Mouse (Mus musculus): ENCODE measurements around the gene Adamts4.
A peak's percentile ranks its signal among the peaks of the same experiment; 100 is the strongest.

Adamts4 gene

DNA sequence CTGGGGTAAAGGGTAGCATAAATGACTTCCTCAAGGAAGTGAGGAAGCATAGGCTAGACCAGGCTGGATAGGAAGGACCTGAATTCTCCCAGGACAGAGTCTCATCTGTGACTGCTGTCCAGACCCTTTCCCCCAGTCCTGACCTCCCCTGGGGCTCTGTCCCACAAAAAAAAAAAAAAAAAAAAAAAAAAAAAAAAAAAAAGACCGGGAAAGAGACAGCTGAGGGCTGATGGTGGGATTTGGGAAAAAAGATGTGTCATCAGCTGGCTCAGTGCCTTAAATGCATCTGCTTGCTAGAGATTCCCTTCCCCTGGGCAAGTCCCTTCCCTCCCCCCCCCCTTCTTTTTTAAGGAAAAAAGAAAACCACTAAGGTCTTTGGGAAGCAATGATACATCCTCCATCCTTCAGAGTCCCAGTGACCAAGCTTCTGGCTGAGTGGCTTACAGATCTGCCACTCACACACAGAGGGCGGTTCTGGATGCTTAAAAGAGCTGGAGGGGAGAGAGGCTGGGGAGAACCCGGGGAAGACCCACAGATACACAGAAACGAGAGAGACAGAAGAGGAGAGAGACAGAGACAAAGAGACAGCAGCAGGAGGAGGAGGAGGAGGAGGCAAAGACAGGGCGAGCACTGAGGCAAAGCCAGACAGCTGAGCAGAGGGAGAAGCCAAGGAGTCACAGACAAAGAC is at the start of gene Adamts4:
Gene Adamts4, plus strand, starts transcription at position 509 of the 688 bp plus-strand sequence.
- peak; percentile 47 to 58 for DNase-seq

DNA sequence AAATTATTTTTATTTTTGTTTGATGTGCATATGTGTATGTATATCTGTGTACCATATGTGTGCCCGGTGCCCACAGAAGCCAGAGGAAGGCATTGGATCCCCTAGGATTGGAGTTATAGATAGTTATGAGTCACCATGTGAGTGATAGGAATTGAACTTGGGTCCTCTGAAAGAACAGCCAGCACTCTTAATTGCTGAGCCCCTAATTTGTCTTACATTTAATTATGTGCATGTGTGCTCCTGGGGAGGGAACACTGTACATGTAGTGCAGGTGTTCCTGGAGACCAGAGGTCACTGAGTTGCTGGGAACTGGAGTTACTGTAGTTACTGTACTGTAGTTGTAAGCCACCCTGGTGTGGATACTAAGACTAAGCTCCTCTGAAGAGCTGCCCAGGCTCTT is 49.5 kb upstream of the Adamts4 start:
- no peak for DNase-seq

DNA sequence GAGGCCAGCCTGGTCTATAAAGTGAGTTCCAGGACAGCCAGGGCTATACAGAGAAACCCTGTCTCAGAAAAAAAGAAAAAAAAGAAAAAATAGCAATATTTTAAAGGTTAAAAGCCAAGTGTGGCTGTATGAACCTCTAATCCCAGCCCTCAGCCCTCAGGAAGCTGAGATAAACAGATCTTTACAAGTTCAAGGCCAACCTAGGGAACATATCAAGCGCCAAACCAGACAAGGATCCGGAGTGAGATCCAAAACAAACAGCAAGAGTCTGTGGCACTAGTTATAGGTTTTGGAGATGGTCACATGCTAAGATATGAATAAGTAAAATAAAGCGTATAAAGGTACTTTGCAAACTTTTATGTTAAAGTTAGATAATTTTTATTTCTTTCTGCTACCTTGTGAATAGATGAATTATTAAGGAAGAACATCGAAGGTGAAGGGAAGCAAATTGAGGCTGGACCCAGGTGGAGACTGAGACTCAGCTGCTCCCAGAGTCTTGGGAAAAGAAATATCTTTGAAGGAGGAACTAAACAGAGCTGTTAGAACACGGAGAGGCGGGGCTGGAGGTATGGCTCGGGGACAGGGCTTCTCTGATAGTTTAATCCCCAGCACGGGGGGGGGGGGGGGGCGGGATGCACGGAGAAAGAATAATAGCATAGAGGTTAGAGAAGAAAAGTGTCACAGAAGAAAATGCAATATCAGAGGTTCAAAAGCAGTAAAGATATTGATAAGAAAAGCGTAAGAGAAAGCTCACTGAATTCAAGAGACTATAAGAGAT is 46.6 kb upstream of the Adamts4 start:
- DNase-seq, result no peak

DNA sequence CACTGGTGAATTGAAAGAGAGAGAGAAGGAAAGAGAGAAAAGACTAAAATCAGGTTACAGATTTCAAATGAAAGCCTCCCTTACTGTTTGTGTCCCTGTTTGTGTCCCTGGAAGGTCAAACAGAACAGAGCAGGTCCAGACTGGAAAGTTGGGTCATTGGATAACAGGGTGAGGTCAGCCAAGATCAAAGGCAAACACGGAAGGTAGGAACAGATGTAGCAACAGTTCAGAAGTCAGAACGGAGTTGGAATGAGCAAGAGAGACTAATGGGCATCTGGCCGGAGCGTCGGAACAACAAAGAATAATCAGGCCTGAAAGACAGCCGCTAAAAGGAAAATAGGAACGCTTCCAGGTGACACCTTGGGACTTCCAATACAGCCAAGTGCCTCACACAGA is 46.0 kb upstream of the Adamts4 start:
- DNase-seq, result no peak

DNA sequence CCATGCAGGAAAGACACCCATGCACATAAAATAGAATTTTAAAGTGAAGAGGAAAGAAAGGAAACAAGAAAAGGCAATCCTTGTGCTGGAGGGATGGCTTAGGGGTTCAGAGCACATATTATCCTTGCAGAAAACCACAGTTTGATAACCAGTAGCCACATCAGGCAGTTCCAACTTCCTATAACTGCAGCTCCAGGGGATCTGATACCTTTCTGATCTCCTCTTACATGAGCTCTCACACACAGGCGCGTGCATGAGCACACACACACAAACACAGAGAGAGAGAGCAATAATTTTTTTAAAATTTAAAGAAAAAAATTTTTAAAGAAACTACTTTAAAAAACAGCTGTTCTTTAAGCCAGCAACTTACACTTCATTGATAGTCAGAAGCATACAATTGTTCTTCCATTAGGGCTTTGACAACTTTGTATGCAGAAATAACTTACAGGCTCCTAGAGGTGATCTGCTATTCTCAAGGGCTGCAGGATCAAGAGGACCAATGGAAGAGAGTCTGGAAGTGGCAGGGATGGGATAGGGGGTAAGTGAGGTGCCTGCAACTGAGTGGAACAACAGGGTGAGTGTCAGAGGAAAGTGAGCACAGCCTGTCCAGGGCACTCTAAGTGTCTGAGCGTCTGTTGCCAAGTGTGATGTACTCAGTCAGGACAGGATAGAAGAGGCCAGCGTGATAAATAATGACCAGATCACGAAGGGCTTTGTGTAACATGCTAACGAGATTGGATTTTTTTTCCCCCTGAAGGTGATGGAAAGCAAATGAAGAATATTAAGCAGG is 44.3 kb upstream of the Adamts4 start:
- no peak for DNase-seq

DNA sequence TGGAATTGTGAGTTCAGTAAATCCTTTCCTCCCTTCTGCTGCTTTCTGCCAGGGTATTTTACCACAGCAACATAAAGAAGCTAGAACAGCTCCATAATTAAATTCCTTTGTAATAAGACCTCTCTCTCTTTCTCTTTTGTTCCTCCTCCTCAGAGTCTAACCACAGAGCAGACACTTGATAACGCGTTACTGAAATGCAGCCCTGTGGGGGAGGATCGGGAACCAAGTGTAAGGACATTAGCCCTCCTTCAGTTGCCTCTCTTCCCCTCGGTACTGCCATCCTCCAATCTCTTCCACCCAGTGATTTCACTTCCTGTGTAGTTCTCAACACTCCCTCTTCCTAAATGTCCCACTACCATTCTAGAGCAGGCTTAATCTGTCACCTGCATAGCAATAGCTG is 40.8 kb upstream of the Adamts4 start:
- DNase-seq, result no peak

DNA sequence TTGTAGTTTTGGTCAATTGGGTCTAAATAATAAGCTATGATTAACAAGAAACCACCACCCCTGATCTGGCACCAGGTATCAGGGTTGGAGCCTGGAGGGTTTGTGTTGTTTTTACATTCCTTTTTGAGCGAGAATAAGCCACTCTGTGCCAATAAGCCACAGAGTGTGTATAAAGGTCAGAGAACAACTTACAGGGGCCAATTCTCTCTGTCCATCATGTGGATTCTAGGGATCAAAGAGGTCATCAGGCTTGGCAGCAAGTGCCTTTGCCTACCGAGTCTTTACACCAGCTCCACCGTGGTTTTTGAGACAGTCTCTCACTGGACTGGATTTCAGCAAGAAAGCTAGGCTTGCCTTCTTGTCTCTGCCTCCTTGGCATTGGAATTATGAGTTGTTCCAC is 37.4 kb upstream of the Adamts4 start:
- DNase-seq, result no peak

DNA sequence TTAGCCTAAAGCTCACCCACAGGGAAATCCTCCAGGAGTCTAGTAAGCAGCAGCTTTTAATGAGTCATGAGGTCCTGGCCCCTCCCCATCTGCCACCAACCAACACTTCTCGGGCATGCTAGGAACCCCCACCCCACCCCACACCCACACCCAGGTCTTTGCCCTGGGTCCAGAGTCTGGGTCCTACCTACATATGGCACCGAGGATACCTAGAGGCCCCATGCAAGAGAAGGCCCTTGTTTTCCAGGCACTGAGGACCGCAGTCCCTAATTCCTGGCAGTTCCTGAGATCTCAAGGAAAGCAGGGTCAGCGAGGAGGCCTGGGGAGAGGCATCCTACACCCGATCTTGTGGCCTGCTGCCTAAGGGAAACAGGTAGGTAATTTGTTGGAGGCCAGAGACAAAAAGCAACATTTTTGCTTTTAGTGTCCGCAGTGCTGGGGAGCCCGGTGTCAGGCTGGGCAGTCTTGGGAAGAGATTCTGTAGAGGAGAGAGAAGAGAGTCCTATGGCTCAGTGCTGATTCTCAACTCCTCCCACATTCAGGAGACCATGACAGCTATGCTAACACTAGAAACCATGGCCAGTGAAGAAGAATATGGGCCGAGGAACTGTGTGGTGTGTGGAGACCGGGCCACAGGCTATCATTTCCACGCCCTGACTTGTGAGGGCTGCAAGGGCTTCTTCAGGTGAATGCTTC is 36.3 kb upstream of the Adamts4 start, which contains the start of gene Nr1i3:
Gene Nr1i3, plus strand, starts transcription at position 170 of the 696 bp plus-strand sequence.
- DNase-seq, result no peak

DNA sequence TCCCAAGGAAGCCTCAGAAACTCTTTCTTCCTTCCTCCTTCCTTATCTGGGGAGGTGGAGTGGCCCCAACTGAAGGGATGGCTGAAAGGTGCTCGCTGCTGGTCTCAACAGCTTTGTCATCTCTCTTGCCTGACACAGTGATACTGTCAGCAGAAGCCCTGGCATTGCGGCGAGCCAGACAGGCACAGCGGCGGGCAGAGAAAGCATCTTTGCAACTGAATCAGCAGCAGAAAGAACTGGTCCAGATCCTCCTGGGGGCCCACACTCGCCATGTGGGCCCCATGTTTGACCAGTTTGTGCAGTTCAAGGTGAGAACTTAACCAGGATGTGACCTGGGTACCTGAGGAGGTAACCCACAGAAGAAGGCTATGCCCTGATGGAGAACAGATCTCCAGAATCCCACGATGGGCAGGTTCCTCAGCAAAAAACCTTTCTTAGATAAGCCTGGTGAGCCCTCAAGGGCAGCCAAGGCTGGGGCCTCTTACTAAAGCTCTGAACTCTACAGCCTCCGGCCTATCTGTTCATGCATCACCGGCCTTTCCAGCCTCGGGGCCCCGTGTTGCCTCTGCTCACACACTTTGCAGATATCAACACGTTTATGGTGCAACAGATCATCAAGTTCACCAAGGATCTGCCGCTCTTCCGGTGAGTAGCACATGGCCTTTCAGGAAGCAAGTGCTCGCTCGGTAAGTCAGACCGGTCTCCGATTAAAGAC is 33.8 kb upstream of the Adamts4 start:
- DNase-seq, result no peak

DNA sequence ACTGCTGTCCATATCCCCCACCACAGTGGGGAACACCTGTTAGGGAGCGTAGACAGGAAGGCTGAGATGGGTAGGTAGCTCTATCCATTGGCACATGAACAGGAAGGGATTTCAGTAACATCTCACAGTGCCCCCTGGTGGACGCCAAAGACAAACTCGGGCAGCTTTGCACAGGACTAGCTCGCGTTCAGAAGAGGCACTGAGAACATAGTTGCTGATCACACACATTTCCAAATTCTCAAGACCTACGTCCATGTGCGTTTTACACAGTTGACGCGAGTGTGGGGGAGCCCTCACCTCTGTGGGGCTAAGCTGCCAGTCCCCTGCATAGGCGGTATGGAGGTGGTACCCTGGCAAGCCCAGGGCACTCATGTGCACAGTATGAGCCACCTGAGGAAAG is 29.4 kb upstream of the Adamts4 start:
- peak; percentile 88 to 93 for DNase-seq

DNA sequence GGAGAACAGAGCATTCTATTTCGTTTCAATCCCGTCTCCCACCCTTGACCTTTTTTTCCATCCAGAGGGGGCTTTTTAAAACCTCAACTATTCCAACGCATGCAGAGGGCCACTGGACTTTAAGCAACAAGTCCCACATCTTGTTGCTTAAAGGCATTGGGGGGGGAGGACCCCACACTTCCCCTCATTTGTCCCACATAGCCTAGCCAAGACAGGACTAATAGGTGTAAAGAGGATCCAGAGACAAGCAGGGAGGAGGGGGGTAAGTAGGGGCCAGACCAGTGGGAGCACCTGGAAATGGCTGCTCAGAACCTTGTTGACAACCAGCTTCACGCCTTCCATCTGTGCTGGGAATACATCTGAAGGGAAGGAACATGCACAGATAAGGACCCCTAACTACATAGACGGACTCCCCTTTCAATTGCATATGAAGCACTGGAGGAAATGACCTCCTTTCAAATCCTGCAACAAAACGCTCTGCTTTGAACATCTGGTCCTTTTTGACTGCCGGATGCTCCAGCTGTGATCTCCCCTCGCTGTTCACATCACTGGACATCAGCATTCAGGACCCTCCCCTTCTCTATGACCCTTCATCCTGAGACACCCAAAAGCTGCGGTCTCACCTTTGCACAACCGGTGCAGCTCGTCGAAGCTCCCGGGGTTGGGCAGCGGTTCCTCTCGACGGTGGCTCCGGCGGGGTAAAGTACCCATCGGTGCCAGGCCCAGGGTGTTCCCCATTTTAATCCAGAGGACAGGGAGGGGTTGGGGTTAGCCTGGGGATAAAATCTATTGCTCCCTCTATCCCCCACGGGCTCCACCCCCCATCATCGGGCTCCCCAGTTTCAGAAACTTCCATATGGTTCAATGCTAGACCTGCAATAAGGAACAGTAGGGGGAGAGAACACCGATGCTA is 28.7 kb upstream of the Adamts4 start:
- no peak for DNase-seq

DNA sequence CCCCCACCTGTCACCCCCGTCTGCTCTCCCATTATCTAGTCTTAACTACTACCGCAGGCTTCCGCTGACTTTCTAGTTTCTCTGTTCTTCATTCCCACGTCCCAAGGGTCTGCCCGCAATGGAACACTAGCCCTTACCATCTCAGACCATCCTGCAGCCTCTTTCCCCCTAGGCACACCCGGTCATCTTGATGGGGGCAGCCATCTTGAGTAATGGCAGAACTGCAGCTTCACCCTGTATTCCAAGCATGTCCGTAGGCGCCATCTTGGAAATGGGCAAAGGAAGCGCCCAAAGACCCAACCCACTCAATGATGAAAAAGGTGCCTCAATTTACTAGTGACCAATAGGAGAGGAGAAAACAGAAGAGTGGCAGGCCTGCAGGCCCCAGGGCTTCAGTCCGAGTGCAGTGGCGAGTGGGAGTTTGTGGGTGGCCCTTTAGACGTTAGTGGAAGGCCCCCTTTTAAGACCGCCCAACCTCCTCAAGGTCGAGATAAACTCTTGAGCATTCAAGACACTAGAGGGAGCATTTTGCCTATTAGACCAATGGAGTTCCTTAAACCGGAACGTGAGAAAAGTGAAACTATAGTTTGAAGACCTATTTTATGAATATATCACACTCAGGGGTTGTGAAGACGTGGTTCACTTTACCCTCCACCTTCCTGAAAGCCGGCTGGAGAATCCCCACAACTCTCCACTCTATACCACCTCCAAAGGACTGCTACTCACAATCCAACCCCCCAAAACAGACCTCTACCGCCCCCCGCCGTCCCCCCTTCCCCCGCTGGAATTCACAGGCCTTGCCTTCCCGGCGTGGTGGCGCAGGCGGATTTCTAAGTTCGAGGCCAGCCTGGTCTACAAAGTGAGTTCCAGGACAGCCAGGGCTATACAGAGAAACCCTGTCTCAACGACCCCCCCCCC is 27.7 kb upstream of the Adamts4 start, which contains the start of gene Tomm40l:
Gene Tomm40l, minus strand, starts transcription at position 277 of the 918 bp plus-strand sequence.
- peak; percentile 88 to 90 for DNase-seq

DNA sequence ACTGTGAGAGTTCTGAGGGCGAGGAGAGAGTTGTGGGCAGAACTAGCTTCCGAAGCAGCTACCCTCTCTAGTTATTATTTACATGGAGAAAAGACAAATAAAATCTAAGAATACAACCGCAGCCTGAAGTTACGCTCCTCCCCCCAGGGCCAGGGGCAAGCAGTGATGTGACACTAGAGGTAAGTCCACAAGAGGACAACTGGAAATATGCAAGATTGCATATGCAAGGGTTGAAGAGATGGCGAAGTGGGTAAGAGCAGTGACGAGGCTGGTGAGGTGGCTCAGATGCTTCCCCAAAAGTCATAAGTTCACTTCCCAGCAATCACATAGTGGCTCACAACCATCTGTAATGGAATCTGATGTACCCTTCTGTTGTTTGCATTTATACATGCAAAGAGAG is 27.1 kb upstream of the Adamts4 start:
- no peak for DNase-seq

DNA sequence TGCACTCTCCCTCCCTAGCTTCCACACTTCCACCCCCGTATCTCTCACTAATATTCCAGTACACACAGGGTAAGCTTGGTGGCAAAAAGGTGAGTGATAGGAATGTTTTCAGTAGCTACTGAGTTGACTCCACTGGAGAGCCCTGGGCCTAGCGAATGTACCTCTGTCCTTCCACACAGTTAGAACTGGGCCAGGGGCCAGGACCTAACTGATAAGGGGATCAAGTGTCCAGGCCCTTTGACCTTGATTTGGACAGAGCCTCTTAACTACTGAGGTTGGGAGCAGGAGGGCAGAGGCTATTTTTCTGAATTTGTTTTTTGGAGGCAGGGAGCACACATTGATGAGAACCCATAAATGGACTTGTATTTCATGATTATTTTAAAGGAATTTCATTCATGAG is 26.4 kb upstream of the Adamts4 start:
- no peak for DNase-seq

DNA sequence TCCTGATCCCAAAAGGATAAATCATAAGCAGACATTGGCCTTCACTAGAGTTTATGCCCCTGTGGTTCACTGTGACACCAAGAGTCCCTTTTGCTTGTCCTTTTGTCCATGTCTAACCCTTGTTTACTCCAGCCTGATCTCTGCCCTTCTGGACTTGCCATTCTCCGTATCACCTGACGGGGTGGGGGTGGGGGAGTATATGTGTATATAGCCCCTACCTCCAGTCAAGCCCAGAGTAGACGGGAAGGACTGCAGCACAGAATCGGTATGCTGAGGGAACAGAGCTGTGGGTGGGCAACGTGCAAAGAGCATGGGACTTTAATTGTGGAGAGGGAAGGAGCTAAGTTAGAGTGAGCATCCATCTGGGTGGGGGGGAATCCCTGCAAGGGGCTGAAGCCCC is 25.4 kb upstream of the Adamts4 start, which contains the start of gene Apoa2:
Gene Apoa2, plus strand, starts transcription at position 198 of the 400 bp plus-strand sequence.
- DNase-seq, result no peak

DNA sequence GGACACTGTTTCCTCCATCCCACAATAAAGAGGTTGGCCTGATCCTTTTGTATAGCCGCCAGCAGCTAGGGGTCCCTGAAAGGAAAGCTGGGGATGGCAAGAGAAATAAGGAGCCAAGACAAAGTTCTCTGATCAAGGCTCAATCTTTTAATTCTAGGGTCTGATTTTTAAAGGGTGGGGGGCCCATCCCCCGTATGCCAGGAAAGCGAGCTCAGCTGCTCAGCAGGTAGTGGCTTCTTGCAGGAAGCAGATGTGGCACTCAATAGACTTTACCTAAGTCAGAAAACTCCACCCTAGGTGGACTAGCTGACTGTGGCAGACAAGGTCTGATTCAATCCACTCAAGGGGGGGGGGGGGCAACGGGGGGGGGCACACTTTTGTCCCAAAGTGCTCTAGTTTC is 23.4 kb upstream of the Adamts4 start:
- no peak for DNase-seq

DNA sequence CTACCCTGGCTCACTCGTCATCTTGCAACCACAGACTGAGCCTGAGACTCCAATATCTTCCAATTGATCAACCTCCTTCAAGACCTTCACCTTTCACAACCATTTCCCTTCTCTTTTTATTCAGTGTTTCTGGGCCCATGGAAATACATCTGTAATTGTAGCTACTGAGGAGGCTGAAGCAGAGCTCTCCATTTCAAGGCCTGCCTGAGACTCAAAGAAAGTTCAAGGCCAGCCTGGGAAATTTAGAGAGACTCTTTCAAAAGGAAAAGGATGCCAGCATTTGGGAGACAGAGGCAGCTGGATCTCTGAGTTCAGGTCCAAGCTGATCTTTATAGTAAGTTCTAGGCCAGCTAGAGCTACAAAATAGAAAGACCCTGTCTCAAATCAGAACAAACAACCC is 22.3 kb upstream of the Adamts4 start:
- DNase-seq, result no peak

DNA sequence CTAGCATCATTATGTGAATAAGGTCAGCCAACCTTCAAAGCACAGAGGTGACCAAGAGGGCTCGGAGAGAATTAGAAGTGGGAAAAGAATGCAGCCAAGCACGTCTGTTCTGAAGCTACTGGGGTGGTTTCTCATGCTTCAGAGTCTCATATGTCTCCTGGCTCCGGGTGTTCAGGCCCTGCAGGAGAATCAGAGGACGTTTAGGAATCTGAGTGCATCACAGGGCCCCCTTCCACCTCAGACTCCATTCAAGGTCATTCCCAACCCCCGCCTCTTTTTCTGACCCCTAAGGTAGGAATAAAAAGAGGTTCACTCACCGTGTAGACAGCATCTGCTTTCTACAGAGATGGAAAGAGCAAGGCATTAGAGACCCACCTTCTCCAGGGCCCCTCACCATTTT is 20.5 kb upstream of the Adamts4 start:
- DNase-seq, result no peak

DNA sequence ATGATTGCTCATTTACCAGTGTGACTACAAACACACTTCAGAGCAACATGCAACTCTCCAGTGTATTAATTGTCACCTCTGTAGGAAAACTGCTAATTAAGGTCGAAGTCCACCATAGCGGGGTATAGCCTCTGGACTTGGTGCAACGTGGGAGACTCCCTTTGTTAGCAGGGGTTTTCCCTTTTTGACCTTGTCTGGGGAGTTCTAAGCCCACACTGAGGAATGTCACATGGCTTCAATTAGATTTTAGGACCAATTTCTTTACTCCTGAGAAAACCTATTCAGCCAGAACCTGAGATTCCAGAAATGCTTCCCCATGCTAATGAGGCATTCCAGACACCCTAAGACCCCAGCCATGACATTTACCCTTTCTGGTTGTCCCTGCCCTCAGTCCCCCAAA is 20.0 kb upstream of the Adamts4 start:
- no peak for DNase-seq

DNA sequence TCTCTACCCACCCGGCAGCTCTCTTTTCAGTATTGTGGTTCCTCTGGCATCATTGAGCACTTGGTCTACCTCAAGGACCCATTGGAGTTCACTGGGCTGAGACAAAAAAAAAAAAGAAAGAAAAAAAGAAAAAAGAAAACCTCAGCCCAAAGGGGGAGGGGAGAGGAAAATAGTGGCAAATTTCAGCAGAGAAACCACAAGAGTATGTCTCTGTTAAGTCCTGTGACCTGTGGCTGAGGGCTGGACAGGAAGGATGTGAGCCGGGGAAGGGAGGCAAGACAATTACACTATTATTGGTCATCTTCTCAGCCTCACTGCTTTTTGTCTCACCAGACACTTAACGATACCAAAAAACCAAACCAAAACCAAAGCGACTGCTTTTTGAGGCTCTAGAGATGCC is 18.4 kb upstream of the Adamts4 start:
- no peak for DNase-seq

All from cerebellum, postnatal 25 days (tissue).